Mouse (Mus musculus) effector memory CD4-positive, alpha-beta T cell, adult 7 months (primary cell): Measurements from ENCODE around the gene 1700125H20Rik. TPM values are rescaled to one million over a fixed set of nuclear protein-coding genes. Genes with fewer than 3 reads are reported as not detected.

ENCODE experiments used
- polyA plus RNA-seq: library from polyadenylated mRNA; unstranded; fragments of 100-300 nt; shearing (Covaris generic); gene quantifications from one replicate; pipeline ENCODE4 v1.2.1, GENCODE M21; 2017

The 1700125H20Rik gene
- not detected for polyA plus RNA-seq

GRCm38 (mm10) chr11:85170058-85170740 is at the start of gene 1700125H20Rik:
TSS of gene 1700125H20Rik (plus strand) at chr11:85170404.

GRCm38 (mm10) chr11:85139581-85140540 is 30.3 kb upstream of the 1700125H20Rik start, which contains the start of gene Usp32:
TSS of gene Usp32 (minus strand) at chr11:85140161.

Other genes starting within 250 kb of the 1700125H20Rik start
- gene Car4, start 212.6 kb upstream of the 1700125H20Rik start, polyA plus RNA-seq = not detected
- 11.4 TPM for gene Usp32, start 30.2 kb upstream of the 1700125H20Rik start, polyA plus RNA-seq
- gene Appbp2, start 64.7 kb downstream of the 1700125H20Rik start, polyA plus RNA-seq = 36.8 TPM
- 43.0 TPM for gene Ppm1d, start 140.8 kb downstream of the 1700125H20Rik start, polyA plus RNA-seq
- gene Bcas3, start 182.8 kb downstream of the 1700125H20Rik start, polyA plus RNA-seq = 48.5 TPM